In genomic region chr11:71912626-71913025, GRCm38 (mm10) we compare ENCODE assay signal across 13 mouse cellular contexts.
DNase-seq lines count a peak whose midpoint lies in the region.
"Had no signal": no experiment of that assay in that cellular context is flagged by ENCODE, and none has a peak within 500 bp of the region (broad histone marks: within the 10 kb centered on the region; RNA-seq: fewer than 3 reads in every experiment).

No protein-coding gene starts in this region.

- peak; percentile 70 for DNase-seq in adrenal gland, adult 2 months
- DNase-seq in adrenal gland, postnatal 4 days (ENCODE audit: low spot score in 2 of 2) = no peak
- DNase-seq in adrenal gland, postnatal 14 days = peak; percentile 20
- peak; percentile 22 for DNase-seq in adrenal gland, postnatal 25 days
- DNase-seq in liver (no peak), MN1 (ENCODE audit: low spot score) (no peak)
- DNase-seq: cerebellum, adult 11 months; cerebellum, adult 18-20 months; cerebellum, adult 8-10 months; cerebellum, adult 9-11 months; cerebellum, postnatal 14 days; cerebellum, postnatal 36 days; embryo, embryonic 11 days had no signal

Comparison
In these comparisons a context has a peak if more than half of its experiments do, and no peak if none do; other contexts are left out.
1. DNase-seq: peak in adrenal gland, adult 2 months (single experiment), adrenal gland, postnatal 14 days (single experiment) and adrenal gland, postnatal 25 days (single experiment); none in adrenal gland, postnatal 4 days (0 of 2), liver (single experiment) and MN1 (single experiment).